Mouse (Mus musculus): ENCODE results near the gene Tmbim4. TPM values are rescaled to one million over a fixed set of nuclear protein-coding genes. Genes with fewer than 3 reads are reported as not detected.

The Tmbim4 gene
- total RNA-seq, 2 experiments from 2014 or later: 63.8 to 67.3 TPM

- intact Hi-C loops (cut with DNase I): no loop called here
- no peak for DNase-seq
Observed at GRCm38 (mm10) chr10:120239476-120239875, 38.1 kb downstream of the Tmbim4 start.

GRCm38 (mm10) chr10:120242421-120242820, 41.0 kb downstream of the Tmbim4 start:
- no peak for DNase-seq
- intact Hi-C loops (cut with DNase I): no loop called here

GRCm38 (mm10) chr10:120245681-120246080, 44.3 kb downstream of the Tmbim4 start:
- intact Hi-C loops (cut with DNase I): no loop called here
- DNase-seq: no peak

- intact Hi-C loops (cut with DNase I): no loop called here
- DNase-seq: no peak
Observed at GRCm38 (mm10) chr10:120246994-120247750, 45.8 kb downstream of the Tmbim4 start.

- intact Hi-C loops (cut with DNase I): loop anchor here (10.0 kb wide), 1 partner anchor 414 kb away; no protein-coding TSS in a partner anchor
Observed at GRCm38 (mm10) chr10:120250911-120251683, 49.7 kb downstream of the Tmbim4 start.

GRCm38 (mm10) chr10:120251791-120252190, 50.4 kb downstream of the Tmbim4 start:
- no peak for DNase-seq
- intact Hi-C loops (cut with DNase I): loop anchor here (10.0 kb wide), 1 partner anchor 413 kb away; no protein-coding TSS in a partner anchor

More at GRCm38 (mm10) chr10:120250911-120251683, 49.7 kb downstream of the Tmbim4 start:
- DNase-seq: no peak

GRCm38 (mm10) chr10:120252800-120253199, 51.4 kb downstream of the Tmbim4 start:
- DNase-seq: no peak
- intact Hi-C loops (cut with DNase I): loop anchor here (10.0 kb wide), 1 partner anchor 412 kb away; no protein-coding TSS in a partner anchor

- no peak for DNase-seq
- intact Hi-C loops (cut with DNase I): loop anchor here (10.0 kb wide), 1 partner anchor 408 kb away; no protein-coding TSS in a partner anchor
Observed at GRCm38 (mm10) chr10:120257231-120257630, 55.8 kb downstream of the Tmbim4 start.

- intact Hi-C loops (cut with DNase I): no loop called here
- DNase-seq: no peak
Observed at GRCm38 (mm10) chr10:120267790-120268189, 66.4 kb downstream of the Tmbim4 start.

- DNase-seq: no peak
- intact Hi-C loops (cut with DNase I): loop anchor here (5.0 kb wide), 1 partner anchor 38 kb away; no protein-coding TSS in a partner anchor
Observed at GRCm38 (mm10) chr10:120269946-120270345, 68.6 kb downstream of the Tmbim4 start.

GRCm38 (mm10) chr10:120270777-120271176, 69.4 kb downstream of the Tmbim4 start:
- peak in 1 of 2 experiments; percentile 27 for DNase-seq
- intact Hi-C loops (cut with DNase I): loop anchor here (5.0 kb wide), 1 partner anchor 38 kb away; no protein-coding TSS in a partner anchor

GRCm38 (mm10) chr10:120271318-120271717, 69.9 kb downstream of the Tmbim4 start:
- intact Hi-C loops (cut with DNase I): loop anchor here (5.0 kb wide), 1 partner anchor 39 kb away; no protein-coding TSS in a partner anchor

GRCm38 (mm10) chr10:120271879-120272269, 70.5 kb downstream of the Tmbim4 start:
- intact Hi-C loops (cut with DNase I): loop anchor here (5.0 kb wide), 1 partner anchor 40 kb away; no protein-coding TSS in a partner anchor
- DNase-seq: no peak

More at GRCm38 (mm10) chr10:120271318-120271717, 69.9 kb downstream of the Tmbim4 start:
- no peak for DNase-seq

- intact Hi-C loops (cut with DNase I): loop anchor here (5.0 kb wide), 1 partner anchor 40 kb away; no protein-coding TSS in a partner anchor
- DNase-seq: no peak
Observed at GRCm38 (mm10) chr10:120272270-120272883, 71.0 kb downstream of the Tmbim4 start.

GRCm38 (mm10) chr10:120273335-120273734, 71.9 kb downstream of the Tmbim4 start:
- intact Hi-C loops (cut with DNase I): loop anchor here (5.0 kb wide), 1 partner anchor 41 kb away; no protein-coding TSS in a partner anchor
- no peak for DNase-seq

Other genes starting within 250 kb of the Tmbim4 start
- gene Helb, start 88.6 kb upstream of the Tmbim4 start, total RNA-seq (2021): 1 to 10 TPM; 6.5 to 8.6 TPM
- gene Irak3, start 540 bp downstream of the Tmbim4 start, total RNA-seq (2021): 1 to 10 TPM; 2.1 to 2.4 TPM
- gene Llph, start 25.5 kb downstream of the Tmbim4 start, total RNA-seq (2021): 10 to 100 TPM; 11.9 to 15.8 TPM

Data from gastrocnemius, postnatal 36 days (tissue).